Mouse (Mus musculus): ENCODE data around the gene Tcf15. TPM values are rescaled to one million over a fixed set of nuclear protein-coding genes. Genes with fewer than 3 reads are reported as not detected.

The Tcf15 gene
- total and polyA plus RNA-seq, 3 experiments, result not detected

DNA sequence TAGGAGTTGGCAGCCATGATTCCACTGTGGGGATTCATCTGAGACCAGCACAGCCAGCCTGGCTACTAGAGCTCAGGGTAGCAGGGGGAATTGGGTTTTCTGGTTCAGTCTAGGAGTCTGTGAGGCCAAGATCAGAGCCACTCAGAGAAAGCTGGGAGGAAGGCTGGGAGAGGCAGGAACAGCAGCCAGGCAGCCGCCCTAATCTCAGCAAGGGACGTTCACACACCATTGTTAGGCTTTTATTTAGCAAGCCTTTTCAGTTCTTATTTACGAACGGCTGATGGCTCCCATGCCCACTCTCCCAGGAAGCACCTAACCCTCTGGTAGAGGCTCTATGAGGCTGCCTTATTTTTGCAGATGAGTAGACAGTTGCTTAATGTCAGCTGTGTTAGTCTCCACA is 6.5 kb downstream of the Tcf15 start:
- H3K4me2 ChIP-seq (ENCODE audit: insufficient read depth, low read depth, poor library complexity, severe bottlenecking), result no peak overlapping the region
- no peak for TF ChIP-seq JUN (IDR thresholded peaks at IDR 0.05; ENCODE audit: insufficient read depth, low read depth, low read length)
- TF ChIP-seq PAX5 (IDR thresholded peaks at IDR 0.05; ENCODE audit: low read length), result no peak
- no peak for TF ChIP-seq CHD1 (IDR thresholded peaks at IDR 0.05; ENCODE audit: low read depth, low read length)
- no peak for TF ChIP-seq ZKSCAN1 (IDR thresholded peaks at IDR 0.05; ENCODE audit: borderline replicate concordance, low read depth, low read length)
- TF ChIP-seq ZMIZ1 (IDR thresholded peaks at IDR 0.05; ENCODE audit: low read depth, low read length), result no peak
- TF ChIP-seq UBTF (IDR thresholded peaks at IDR 0.05; ENCODE audit: low read depth, low read length), result no peak
- no peak for TF ChIP-seq CTCF (conservative IDR thresholded peaks at IDR 0.05 in 1 of 2, IDR thresholded peaks at IDR 0.05 in 1 of 2; ENCODE audit: low read depth in 2 of 2, low read length in 2 of 2)
- no peak for TF ChIP-seq MAFK (IDR thresholded peaks at IDR 0.05; ENCODE audit: insufficient replicate concordance, low read length)
- TF ChIP-seq SIN3A (IDR thresholded peaks at IDR 0.05; ENCODE audit: low read length), result no peak
- no peak for TF ChIP-seq POLR2AphosphoS2 (IDR thresholded peaks at IDR 0.05; ENCODE audit: low read depth, low read length)
- no peak for TF ChIP-seq KAT2A (IDR thresholded peaks at IDR 0.05; ENCODE audit: insufficient replicate concordance, low read length)
- TF ChIP-seq MAX (IDR thresholded peaks at IDR 0.05; ENCODE audit: low read length), result no peak
- TF ChIP-seq GABPA (IDR thresholded peaks at IDR 0.05; ENCODE audit: insufficient replicate concordance, low read depth, low read length), result no peak

DNA sequence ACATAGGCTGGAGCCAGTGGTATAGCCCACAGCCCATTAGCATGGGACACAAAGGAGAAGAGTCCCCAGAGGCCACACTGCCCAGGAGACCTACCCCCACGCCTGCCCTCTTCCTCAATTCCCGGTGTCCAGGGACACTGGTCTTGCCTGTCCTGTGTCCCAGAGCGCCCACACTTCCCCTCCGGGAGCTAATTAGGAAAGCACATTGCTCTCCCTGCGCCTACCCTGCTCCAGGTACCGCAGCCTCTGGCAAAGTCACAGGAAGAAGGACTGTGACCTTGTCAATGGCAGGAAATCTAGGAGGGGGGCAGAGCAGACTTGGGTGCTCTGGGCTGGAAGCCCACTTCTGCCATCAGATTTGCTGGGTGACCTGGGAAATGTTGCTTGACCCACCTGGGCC is 7.0 kb downstream of the Tcf15 start:
- TF ChIP-seq ETS1 (conservative IDR thresholded peaks at IDR 0.05; ENCODE audit: low read depth, low read length), result no peak
- no peak for TF ChIP-seq NELFE (IDR thresholded peaks at IDR 0.05; ENCODE audit: low read depth, low read length)
- TF ChIP-seq MYC (IDR thresholded peaks at IDR 0.05; ENCODE audit: low read depth, low read length), result no peak
- TF ChIP-seq JUND (conservative IDR thresholded peaks at IDR 0.05; ENCODE audit: low read depth, low read length), result no peak
- TF ChIP-seq RAD21 (IDR thresholded peaks at IDR 0.05; ENCODE audit: low read depth, low read length), result no peak
- TF ChIP-seq MAFK (IDR thresholded peaks at IDR 0.05; ENCODE audit: insufficient replicate concordance, low read length), result no peak
- DNase-seq (ENCODE audit: extremely low read depth), result no peak
- in situ Hi-C loops (cut with MboI; ENCODE audit: low pct_ligation_motif_present, low pct_unique_long_range_greater_than_20kb, low sequenced_read_pairs) (no loop called here), dilution Hi-C loops (cut with MboI; ENCODE audit: extremely low pct_ligation_motif_present, extremely low pct_unique_long_range_greater_than_20kb, low sequenced_read_pairs) (no loop called here)
- no peaks in the 10 kb centered on the region for H3K79me2 ChIP-seq (replicated peaks; ENCODE audit: control insufficient read depth, extremely low read depth, insufficient read depth, poor library complexity, severe bottlenecking)
- no peak overlapping the region for H3K4me3 ChIP-seq (replicated peaks in 1 of 3; ENCODE audit: low read depth in 2 of 3, low read length in 2 of 3, poor library complexity in 1 of 3)
- no peak overlapping the region for H3K27ac ChIP-seq (ENCODE audit: insufficient read depth, low read depth)
- H3K36me3 ChIP-seq (replicated peaks in 1 of 2; ENCODE audit: control insufficient read depth in 1 of 2, insufficient read depth in 1 of 2, low read length in 1 of 2), result no peaks in the 10 kb centered on the region
- no peaks in the 10 kb centered on the region for H3K9me3 ChIP-seq (replicated peaks; ENCODE audit: low read length)
- no peak overlapping the region for H3K9ac ChIP-seq (ENCODE audit: insufficient read depth, low read depth)
- H3K27me3 ChIP-seq (replicated peaks), result peaks cover 92% of the 10 kb centered on the region
- H3K4me1 ChIP-seq (ENCODE audit: control insufficient read depth in 1 of 2, insufficient read depth in 2 of 2), result no peaks in the 10 kb centered on the region
- no peak overlapping the region for H3K4me2 ChIP-seq (ENCODE audit: insufficient read depth, low read depth, poor library complexity, severe bottlenecking)

More for the DNA sequence above, 6.5 kb downstream of the Tcf15 start:
- H3K4me1 ChIP-seq (ENCODE audit: control insufficient read depth in 1 of 2, insufficient read depth in 2 of 2), result no peaks in the 10 kb centered on the region
- H3K79me2 ChIP-seq (replicated peaks; ENCODE audit: control insufficient read depth, extremely low read depth, insufficient read depth, poor library complexity, severe bottlenecking), result no peaks in the 10 kb centered on the region
- no peak overlapping the region for H3K27ac ChIP-seq (ENCODE audit: insufficient read depth, low read depth)
- no peak overlapping the region for H3K4me3 ChIP-seq (replicated peaks in 1 of 3; ENCODE audit: low read depth in 2 of 3, low read length in 2 of 3, poor library complexity in 1 of 3)
- peaks cover 92% of the 10 kb centered on the region for H3K27me3 ChIP-seq (replicated peaks)
- H3K9ac ChIP-seq (ENCODE audit: insufficient read depth, low read depth), result no peak overlapping the region
- H3K9me3 ChIP-seq (replicated peaks; ENCODE audit: low read length), result no peaks in the 10 kb centered on the region
- dilution Hi-C loops (cut with MboI; ENCODE audit: extremely low pct_ligation_motif_present, extremely low pct_unique_long_range_greater_than_20kb, low sequenced_read_pairs), result no loop called here
- no peaks in the 10 kb centered on the region for H3K36me3 ChIP-seq (replicated peaks in 1 of 2; ENCODE audit: control insufficient read depth in 1 of 2, insufficient read depth in 1 of 2, low read length in 1 of 2)
- in situ Hi-C loops (cut with MboI; ENCODE audit: low pct_ligation_motif_present, low pct_unique_long_range_greater_than_20kb, low sequenced_read_pairs), result no loop called here
- DNase-seq (ENCODE audit: extremely low read depth), result no peak
